Mouse (Mus musculus) olfactory bulb, adult 2 months (tissue): ENCODE results near the gene Aaed1.

Experiments
- CTCF ChIP-seq: fragments of 200-500 bp; IDR thresholded peaks from 2 replicates; pipeline ENCODE4 v1.5.1; 2012; ENCODE audit warnings: low read depth, mild to moderate bottlenecking, low read length, moderate library complexity; ENCODE audit not compliant: insufficient read depth
- POLR2A ChIP-seq: fragments of 200-500 bp; IDR thresholded peaks from 2 replicates; pipeline ENCODE4 v1.6.1; 2012; ENCODE audit warnings: mild to moderate bottlenecking, low read depth, low read length, moderate library complexity; ENCODE audit not compliant: insufficient read depth

GRCm38 (mm10) chr13:64358476-64358875, 46.0 kb upstream of the Aaed1 start:
- TF ChIP-seq CTCF: no peak
- TF ChIP-seq POLR2A: no peak
